Mouse (Mus musculus) forebrain, embryonic 12.5 days (tissue): Measurements from ENCODE around the gene Wnt1. TPM values are rescaled to one million over a fixed set of nuclear protein-coding genes. Genes with fewer than 3 reads are reported as not detected.

ENCODE experiments used
- ATAC-seq: fragments of 200-750 bp; cut with Nextera tagmentation; 2 replicates; pipeline ENCODE4 v1.8.0; 2017; ENCODE audit warnings: moderate TSS enrichment; ENCODE audit not compliant: low FRiP score
- H3K27ac ChIP-seq: fragments of 300-500 bp; sonication (generic); 2 replicates; pipeline ENCODE4 v1.5.1; 2016; ENCODE audit warnings: mild to moderate bottlenecking
- H3K27me3 ChIP-seq: fragments of 300-500 bp; sonication (generic); 2 replicates; pipeline ENCODE4 v1.6.1; 2016; ENCODE audit warnings: mild to moderate bottlenecking
- H3K36me3 ChIP-seq: fragments of 300-500 bp; sonication (generic); replicated peaks from 2 replicates; pipeline ENCODE4 v1.6.1; 2016; ENCODE audit warnings: mild to moderate bottlenecking
- H3K4me1 ChIP-seq: fragments of 300-500 bp; sonication (generic); 2 replicates; pipeline ENCODE4 v1.6.1; 2016
- H3K4me2 ChIP-seq: fragments of 300-500 bp; sonication (generic); 2 replicates; pipeline ENCODE4 v1.6.1; 2016; ENCODE audit warnings: mild to moderate bottlenecking, moderate library complexity
- H3K4me3 ChIP-seq: fragments of 300-500 bp; sonication (generic); replicated peaks from 2 replicates; pipeline ENCODE4 v1.5.1; 2016; ENCODE audit warnings: mild to moderate bottlenecking
- H3K9ac ChIP-seq: fragments of 300-500 bp; sonication (generic); 2 replicates; pipeline ENCODE4 v1.6.1; 2016; ENCODE audit warnings: mild to moderate bottlenecking
- H3K9me3 ChIP-seq: fragments of 300-500 bp; sonication (generic); 2 replicates; pipeline ENCODE4 v1.6.1; 2016
- WGBS: fragments of 180-500 bp; shearing (Covaris S2); methylation state at CpG from one replicate; pipeline ENCODE4 v1.1.7; 2016; 5-methylcytosine and 5-hydroxymethylcytosine counted together
- polyA plus RNA-seq: library from polyadenylated mRNA; unstranded; fragments of >200 nt; fragmentation: Nextera tagmentation; extraction: Ambion mirVana; gene quantifications from 2 replicates; pipeline ENCODE4 v1.2.1, GENCODE M21; 2016

Wnt1 gene
- polyA plus RNA-seq, 1 experiment from 2014 or later, result 0.61 TPM

DNA sequence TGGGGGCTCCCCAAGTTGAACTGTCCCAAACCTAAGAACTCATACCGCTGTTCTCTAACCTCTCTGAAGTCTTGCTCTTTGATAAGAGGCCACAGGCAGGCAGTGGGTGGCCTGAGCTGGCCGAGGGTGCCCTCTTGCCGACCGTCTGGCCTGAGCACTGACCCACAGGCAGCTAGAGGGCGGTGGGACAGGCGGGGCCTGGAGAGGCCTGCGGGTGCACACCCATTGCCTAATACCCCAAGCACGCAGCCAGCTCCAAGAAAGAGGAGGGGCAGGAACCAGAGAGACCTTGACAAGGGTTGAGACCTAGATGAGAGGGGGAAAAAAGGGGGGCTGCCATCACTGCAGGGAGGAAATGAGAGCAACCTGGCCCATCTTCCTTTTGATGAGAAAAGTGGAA lies 9.6 kb upstream of the Wnt1 start:
- Histone ChIP-seq H3K9ac (no peak overlapping the region), H3K36me3 (no peaks in the 10 kb centered on the region), H3K27me3 (peaks cover 95% of the 10 kb centered on the region), H3K27ac (no peak overlapping the region), H3K4me1 (peaks cover 36% of the 10 kb centered on the region), H3K4me3 (no peak overlapping the region), H3K4me2 (no peak overlapping the region), H3K9me3 (no peaks in the 10 kb centered on the region)
- WGBS, result 2% methylated on average over 8 of the region's 8 CpGs
- ATAC-seq, result no peak

DNA sequence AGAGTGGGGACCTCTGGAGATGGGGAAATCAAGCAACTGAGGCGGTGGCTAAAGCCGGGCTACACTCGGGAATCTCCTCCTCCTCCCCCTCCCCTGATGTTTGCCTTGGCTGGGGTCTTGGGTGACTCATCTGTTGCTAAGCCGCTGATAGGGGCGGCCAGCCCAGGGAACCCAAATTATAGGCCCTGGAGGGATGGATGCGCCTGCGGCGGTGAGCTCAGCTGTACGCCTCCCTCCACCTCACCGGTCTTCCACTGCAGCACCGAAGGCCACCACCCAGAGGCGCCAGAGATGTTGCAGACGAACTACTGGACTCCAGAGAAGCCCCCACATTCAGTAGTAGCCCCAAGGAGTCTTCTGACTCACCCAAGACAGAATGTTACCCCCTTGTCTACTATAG lies 9.1 kb upstream of the Wnt1 start:
- no peak overlapping the region for H3K4me2 ChIP-seq
- no peaks in the 10 kb centered on the region for H3K36me3 ChIP-seq
- no peak overlapping the region for H3K4me3 ChIP-seq
- peaks cover 95% of the 10 kb centered on the region for H3K27me3 ChIP-seq
- WGBS, result 1% methylated on average over 13 of the region's 13 CpGs
- H3K9me3 ChIP-seq, result 0 out of 2 replicates have a peak, but pooled peaks cover 1% of the 10 kb centered on the region
- no peak for ATAC-seq
- peaks cover 33% of the 10 kb centered on the region for H3K4me1 ChIP-seq
- no peak overlapping the region for H3K27ac ChIP-seq
- H3K9ac ChIP-seq, result no peak overlapping the region

DNA sequence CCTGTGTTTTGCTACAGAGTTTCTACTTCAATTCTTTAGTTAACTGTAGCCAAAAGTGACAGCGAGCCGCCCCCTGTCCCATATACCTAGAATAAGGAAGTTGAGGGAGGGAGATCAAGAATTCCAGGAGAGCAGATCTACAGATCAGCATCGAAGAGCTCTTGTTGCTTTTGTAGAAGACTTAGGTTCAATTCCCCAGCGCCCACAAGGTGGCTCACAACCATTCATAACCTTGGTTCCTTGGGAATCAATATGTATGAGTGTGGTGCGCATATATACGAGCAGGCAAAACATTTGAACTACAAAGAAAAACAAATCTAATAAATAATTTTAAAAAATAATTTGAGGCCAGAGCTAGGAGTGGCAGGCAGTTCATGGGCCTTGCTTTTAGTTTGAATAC lies 8.5 kb upstream of the Wnt1 start:
- Histone ChIP-seq H3K36me3 (no peaks in the 10 kb centered on the region), H3K4me3 (no peak overlapping the region), H3K9ac (no peak overlapping the region), H3K4me2 (no peak overlapping the region), H3K9me3 (0 out of 2 replicates have a peak, but pooled peaks cover 5% of the 10 kb centered on the region), H3K4me1 (peaks cover 27% of the 10 kb centered on the region), H3K27ac (no peak overlapping the region), H3K27me3 (peaks cover 95% of the 10 kb centered on the region)
- WGBS, result 26% methylated on average over 6 of the region's 6 CpGs
- ATAC-seq, result no peak

DNA sequence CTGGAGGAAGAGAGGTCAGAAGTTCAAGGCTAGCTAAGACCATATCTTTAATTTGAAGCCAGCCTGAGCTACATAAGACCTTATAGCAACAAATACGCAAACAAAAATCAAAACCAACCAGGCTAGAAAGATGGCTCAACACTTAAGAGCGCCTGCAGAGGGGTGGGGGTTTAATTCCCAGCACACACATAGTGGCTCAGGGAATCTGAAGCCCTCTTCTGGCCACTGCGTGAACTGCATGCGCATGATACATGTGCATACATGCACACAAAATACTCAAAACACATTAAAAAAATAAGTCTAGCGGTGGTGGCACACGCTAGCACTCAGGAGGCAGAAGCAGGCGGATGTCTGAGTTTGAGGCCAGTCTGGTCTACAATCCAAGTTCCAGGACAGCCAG lies 3.9 kb upstream of the Wnt1 start:
- Histone ChIP-seq H3K9me3 (0 out of 2 replicates have a peak, but pooled peaks cover 5% of the 10 kb centered on the region), H3K36me3 (no peaks in the 10 kb centered on the region), H3K27me3 (peaks cover 95% of the 10 kb centered on the region), H3K27ac (no peak overlapping the region), H3K4me1 (peaks cover 13% of the 10 kb centered on the region), H3K4me3 (no peak overlapping the region), H3K4me2 (no peak overlapping the region), H3K9ac (no peak overlapping the region)
- 41% methylated on average over 7 of the region's 7 CpGs for WGBS
- no peak for ATAC-seq

DNA sequence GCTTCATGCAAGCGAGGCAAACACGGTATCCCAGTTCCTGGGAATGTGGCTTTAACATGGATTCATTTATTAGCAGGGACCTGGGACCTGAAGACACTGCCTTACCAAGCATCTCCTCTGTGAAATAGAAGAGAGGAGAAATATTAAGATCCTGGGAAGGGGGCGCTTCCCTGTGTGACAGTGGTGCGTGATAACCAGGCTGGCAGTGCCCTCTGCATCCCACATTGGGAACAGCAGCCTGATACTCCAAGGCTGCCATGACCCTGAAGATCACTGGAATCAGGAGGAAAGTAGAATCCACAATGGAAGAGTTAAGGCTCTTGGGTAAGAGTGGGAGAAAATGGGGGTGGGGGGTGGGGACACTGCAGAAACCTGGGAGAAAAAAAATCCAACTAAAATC lies 1.7 kb upstream of the Wnt1 start:
- Histone ChIP-seq H3K4me2 (no peak overlapping the region), H3K4me3 (no peak overlapping the region), H3K36me3 (no peaks in the 10 kb centered on the region), H3K9ac (no peak overlapping the region), H3K9me3 (0 out of 2 replicates have a peak, but pooled peaks cover 5% of the 10 kb centered on the region), H3K27ac (no peak overlapping the region), H3K4me1 (peaks cover 31% of the 10 kb centered on the region), H3K27me3 (peaks cover 95% of the 10 kb centered on the region)
- no peak for ATAC-seq
- 42% methylated on average over 4 of the region's 4 CpGs for WGBS

DNA sequence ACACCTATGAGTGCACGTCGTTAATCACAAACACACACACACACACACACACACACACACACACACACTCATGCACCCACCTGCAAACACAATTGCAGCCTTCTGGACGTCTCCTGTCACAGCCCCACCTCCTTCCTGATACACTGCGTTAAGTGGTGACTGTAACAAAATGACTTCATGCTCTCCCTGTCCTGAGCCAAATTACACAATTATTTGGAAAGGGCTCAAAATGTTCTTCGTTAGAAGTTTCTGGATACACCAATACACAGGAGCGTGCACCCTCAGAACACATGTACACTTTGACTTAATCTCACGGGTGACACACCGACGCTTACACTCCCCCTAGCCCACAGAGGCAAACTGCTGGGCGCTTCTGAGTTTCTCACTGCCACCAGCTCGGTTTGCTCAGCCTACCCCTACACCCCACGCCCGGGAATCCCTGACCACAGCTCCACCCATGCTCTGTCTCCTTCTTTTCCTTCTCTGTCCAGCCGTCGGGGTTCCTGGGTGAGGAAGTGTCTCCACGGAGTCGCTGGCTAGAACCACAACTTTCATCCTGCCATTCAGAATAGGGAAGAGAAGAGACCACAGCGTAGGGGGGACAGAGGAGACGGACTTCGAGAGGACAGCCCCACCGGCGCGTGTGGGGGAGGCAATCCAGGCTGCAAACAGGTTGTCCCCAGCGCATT lies 541 bp upstream of the Wnt1 start:
- no peak for ATAC-seq
- Histone ChIP-seq H3K9ac (no peak overlapping the region), H3K9me3 (0 out of 2 replicates have a peak, but pooled peaks cover 5% of the 10 kb centered on the region), H3K4me2 (peak overlapping the region; percentile 19; the same call in 1 of the 2 replicates), H3K4me1 (peaks cover 37% of the 10 kb centered on the region), H3K36me3 (no peaks in the 10 kb centered on the region), H3K4me3 (peak overlapping the region; percentile 15; the same call in 1 of the 2 replicates), H3K27me3 (peaks cover 98% of the 10 kb centered on the region), H3K27ac (no peak overlapping the region)
- 10% methylated on average over 24 of the region's 24 CpGs for WGBS

DNA sequence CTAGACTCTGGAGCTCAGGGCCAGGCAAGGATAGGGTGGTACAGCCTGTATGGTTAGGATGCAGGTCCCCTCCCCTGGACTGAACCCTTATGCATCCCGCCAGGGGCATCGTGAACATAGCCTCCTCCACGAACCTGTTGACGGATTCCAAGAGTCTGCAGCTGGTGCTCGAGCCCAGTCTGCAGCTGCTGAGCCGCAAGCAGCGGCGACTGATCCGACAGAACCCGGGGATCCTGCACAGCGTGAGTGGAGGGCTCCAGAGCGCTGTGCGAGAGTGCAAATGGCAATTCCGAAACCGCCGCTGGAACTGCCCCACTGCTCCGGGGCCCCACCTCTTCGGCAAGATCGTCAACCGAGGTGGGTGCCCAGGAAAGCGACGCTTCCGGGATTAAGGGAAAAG lies 1.1 kb downstream of the Wnt1 start:
- 0% methylated on average over 23 of the region's 23 CpGs for WGBS
- H3K9me3 ChIP-seq, result 0 out of 2 replicates have a peak, but pooled peaks cover 2% of the 10 kb centered on the region
- H3K4me1 ChIP-seq, result peaks cover 37% of the 10 kb centered on the region
- no peak for ATAC-seq
- peak overlapping the region; percentile 6; the same call in 1 of the 2 replicates for H3K4me2 ChIP-seq
- no peak overlapping the region for H3K27ac ChIP-seq
- peaks cover 100% of the 10 kb centered on the region for H3K27me3 ChIP-seq
- peak overlapping the region; percentile 16 for H3K4me3 ChIP-seq
- no peaks in the 10 kb centered on the region for H3K36me3 ChIP-seq
- no peak overlapping the region for H3K9ac ChIP-seq

DNA sequence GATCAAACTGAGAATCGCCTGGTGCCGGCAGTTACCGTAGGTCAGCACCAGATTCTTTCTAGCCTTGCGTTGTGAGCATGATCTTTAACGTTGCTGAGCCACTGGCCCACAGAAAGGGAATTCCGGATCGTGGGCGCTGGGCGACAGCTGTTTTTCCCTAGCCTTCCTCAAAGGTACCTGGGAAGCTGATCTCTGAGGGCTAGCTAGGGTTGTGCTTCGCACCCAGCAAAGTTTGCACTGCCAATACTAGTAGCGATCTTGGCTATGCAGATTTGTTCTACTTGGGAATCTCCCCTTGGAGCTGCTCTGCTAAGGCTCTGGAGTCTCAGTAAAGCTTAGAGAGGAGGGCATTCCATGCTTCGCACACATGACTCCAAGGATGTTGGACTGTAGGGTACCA lies 1.6 kb downstream of the Wnt1 start:
- no peaks in the 10 kb centered on the region for H3K36me3 ChIP-seq
- H3K9ac ChIP-seq, result no peak overlapping the region
- peaks cover 100% of the 10 kb centered on the region for H3K27me3 ChIP-seq
- peak overlapping the region; percentile 16; the same call in 1 of the 2 replicates for H3K4me3 ChIP-seq
- H3K4me1 ChIP-seq, result peaks cover 38% of the 10 kb centered on the region
- WGBS, result under 1% methylated on average over 12 of the region's 12 CpGs
- peak overlapping the region; percentile 6; the same call in 1 of the 2 replicates for H3K4me2 ChIP-seq
- H3K9me3 ChIP-seq, result no peaks in the 10 kb centered on the region
- no peak overlapping the region for H3K27ac ChIP-seq
- ATAC-seq, result no peak

DNA sequence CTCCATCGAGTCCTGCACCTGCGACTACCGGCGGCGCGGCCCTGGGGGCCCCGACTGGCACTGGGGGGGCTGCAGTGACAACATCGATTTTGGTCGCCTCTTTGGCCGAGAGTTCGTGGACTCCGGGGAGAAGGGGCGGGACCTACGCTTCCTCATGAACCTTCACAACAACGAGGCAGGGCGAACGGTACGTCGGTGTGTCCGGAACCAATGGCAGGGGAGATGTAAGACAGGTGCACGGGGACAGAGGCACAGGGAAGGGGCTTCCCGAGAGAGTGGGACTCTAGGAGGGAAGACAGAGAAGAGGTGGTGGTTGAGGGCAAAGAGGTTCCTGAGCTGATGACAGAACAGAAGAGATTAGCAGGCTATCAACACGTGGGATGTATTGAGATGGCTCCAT lies 2.1 kb downstream of the Wnt1 start:
- H3K4me2 ChIP-seq, result no peak overlapping the region
- H3K9me3 ChIP-seq, result no peaks in the 10 kb centered on the region
- no peaks in the 10 kb centered on the region for H3K36me3 ChIP-seq
- peak overlapping the region; percentile 16; the same call in 1 of the 2 replicates for H3K4me3 ChIP-seq
- H3K4me1 ChIP-seq, result peaks cover 44% of the 10 kb centered on the region
- H3K27ac ChIP-seq, result no peak overlapping the region
- ATAC-seq, result no peak
- peaks cover 100% of the 10 kb centered on the region for H3K27me3 ChIP-seq
- no peak overlapping the region for H3K9ac ChIP-seq
- under 1% methylated on average over 23 of the region's 23 CpGs for WGBS

DNA sequence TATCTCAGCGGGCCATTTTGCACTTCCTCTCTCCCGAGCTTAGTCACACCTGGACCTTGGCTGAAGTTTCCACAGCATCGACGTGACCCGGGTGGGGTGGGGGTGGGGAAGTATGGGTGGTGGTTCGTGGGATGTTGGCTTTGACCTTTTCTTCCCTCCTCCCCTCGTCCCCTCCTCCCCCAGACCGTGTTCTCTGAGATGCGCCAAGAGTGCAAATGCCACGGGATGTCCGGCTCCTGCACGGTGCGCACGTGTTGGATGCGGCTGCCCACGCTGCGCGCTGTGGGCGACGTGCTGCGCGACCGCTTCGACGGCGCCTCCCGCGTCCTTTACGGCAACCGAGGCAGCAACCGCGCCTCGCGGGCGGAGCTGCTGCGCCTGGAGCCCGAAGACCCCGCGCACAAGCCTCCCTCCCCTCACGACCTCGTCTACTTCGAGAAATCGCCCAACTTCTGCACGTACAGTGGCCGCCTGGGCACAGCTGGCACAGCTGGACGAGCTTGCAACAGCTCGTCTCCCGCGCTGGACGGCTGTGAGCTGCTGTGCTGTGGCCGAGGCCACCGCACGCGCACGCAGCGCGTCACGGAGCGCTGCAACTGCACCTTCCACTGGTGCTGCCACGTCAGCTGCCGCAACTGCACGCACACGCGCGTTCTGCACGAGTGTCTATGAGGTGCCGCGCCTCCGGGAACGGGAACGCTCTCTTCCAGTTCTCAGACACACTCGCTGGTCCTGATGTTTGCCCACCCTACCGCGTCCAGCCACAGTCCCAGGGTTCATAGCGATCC lies 2.8 kb downstream of the Wnt1 start:
- Histone ChIP-seq H3K36me3 (no peaks in the 10 kb centered on the region), H3K4me2 (peak overlapping the region; percentile 35), H3K27ac (no peak overlapping the region), H3K9ac (no peak overlapping the region), H3K27me3 (peaks cover 100% of the 10 kb centered on the region), H3K4me1 (peaks cover 50% of the 10 kb centered on the region), H3K9me3 (no peaks in the 10 kb centered on the region), H3K4me3 (peak overlapping the region; percentile 24)
- no peak for ATAC-seq
- WGBS, result 1% methylated on average over 75 of the region's 75 CpGs

DNA sequence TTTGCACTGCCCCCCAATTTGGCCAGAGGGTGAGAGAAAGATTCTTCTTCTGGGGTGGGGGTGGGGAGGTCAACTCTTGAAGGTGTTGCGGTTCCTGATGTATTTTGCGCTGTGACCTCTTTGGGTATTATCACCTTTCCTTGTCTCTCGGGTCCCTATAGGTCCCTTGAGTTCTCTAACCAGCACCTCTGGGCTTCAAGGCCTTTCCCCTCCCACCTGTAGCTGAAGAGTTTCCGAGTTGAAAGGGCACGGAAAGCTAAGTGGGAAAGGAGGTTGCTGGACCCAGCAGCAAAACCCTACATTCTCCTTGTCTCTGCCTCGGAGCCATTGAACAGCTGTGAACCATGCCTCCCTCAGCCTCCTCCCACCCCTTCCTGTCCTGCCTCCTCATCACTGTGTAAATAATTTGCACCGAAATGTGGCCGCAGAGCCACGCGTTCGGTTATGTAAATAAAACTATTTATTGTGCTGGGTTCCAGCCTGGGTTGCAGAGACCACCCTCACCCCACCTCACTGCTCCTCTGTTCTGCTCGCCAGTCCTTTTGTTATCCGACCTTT lies 3.6 kb downstream of the Wnt1 start:
- no peak for ATAC-seq
- Histone ChIP-seq H3K27ac (no peak overlapping the region), H3K4me3 (no peak overlapping the region), H3K36me3 (no peaks in the 10 kb centered on the region), H3K27me3 (peaks cover 100% of the 10 kb centered on the region), H3K4me1 (peaks cover 58% of the 10 kb centered on the region), H3K9ac (no peak overlapping the region), H3K4me2 (no peak overlapping the region), H3K9me3 (no peaks in the 10 kb centered on the region)
- 4% methylated on average over 13 of the region's 13 CpGs for WGBS
